Mouse (Mus musculus): Measurements from ENCODE around the gene Gzf1.
A peak's percentile ranks its signal among the peaks of the same experiment; 100 is the strongest.

Gene Gzf1

GRCm38 (mm10) chr2:148706409-148707201, 25.8 kb downstream of the Gzf1 start:
- no peak for DNase-seq

DNA sequence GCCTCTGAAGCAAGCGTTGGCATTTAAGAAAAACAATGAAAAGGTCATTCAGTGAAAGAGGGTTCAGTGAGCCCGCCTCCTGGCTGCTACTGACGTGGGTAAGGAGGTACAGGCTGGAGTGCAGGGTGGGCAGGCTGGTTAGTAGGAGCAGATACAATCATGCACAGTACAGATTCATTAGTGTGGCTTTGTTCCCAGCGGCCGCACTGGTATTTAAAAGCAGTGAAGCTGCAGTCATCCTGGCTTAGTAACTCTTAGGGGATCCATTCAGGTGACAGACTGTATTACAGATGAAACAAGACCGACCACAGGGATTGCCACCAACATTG, 26.3 kb downstream of the Gzf1 start:
- DNase-seq: no peak

DNA sequence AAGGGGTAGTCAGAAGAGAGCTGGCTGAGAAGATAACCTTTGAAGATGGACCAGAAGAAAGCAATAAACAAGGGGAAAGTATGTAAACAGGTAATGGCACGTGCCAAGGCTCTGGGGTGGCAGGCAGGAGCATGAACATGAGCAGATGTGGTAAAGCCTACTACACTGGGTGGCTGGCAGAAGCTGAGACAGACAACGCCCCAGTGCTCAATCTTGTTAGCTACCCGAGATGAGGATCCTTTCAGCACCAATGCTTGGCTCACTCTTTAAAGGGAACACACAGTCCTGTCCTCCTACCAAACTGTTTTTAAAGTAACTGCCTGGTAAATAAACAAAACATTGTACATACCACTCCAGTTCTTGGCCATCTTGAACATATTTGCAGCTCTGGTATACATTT, 31.5 kb downstream of the Gzf1 start:
- DNase-seq: no peak

GRCm38 (mm10) chr2:148717072-148717471, 36.2 kb downstream of the Gzf1 start:
- no peak for DNase-seq

GRCm38 (mm10) chr2:148719271-148719995, 38.6 kb downstream of the Gzf1 start:
- no peak for DNase-seq

GRCm38 (mm10) chr2:148731614-148732326, 50.9 kb downstream of the Gzf1 start:
- DNase-seq: peak; percentile 37

DNA sequence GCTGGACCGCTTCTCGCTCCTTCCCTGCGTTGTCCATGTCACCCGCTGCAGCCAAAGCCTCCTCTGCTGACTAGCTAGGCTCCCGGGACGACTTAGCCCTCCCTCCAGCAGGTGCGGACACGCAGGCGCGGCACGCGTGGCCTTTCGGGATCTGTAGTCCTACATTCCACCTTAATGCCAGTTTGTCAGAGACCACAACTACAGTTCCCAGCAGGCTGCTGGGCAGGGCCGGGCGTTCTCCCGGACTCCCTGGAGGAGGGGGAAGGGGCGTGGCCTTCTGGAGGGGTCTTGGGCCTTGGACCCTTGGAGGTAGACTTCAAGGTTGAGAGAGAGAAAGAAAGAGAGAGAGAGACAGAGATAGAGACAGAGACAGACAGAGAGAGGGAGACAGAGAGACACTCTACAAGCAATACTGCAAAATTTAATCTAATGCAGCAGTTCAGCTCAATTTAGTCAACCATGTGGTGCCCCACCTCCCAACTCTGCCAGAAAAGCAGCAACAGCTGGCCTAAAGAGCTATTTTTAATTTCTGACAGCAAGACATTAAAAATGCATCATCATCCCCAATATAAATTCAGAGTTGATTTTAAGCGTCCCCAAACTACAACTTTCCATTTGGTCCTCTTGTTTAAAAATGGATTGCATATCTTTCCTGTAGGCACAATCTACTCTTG, 51.6 kb downstream of the Gzf1 start, which contains the start of gene Napb:
Napb (minus strand) TSS at position 141 of the 674 bp plus-strand sequence.
- peak; percentile 90 for DNase-seq
